Mouse (Mus musculus) hindbrain, embryonic 13.5 days (tissue): ENCODE results near the gene Slc9c1. TPM values are rescaled to one million over a fixed set of nuclear protein-coding genes. Genes with fewer than 3 reads are reported as not detected.

Experiments used
- polyA plus RNA-seq: library from polyadenylated mRNA; unstranded; fragments of >200 nt; fragmentation: Nextera tagmentation; extraction: Ambion mirVana; gene quantifications from 2 replicates; pipeline ENCODE4 v1.2.1, GENCODE M21; 2015

Slc9c1 gene
- polyA plus RNA-seq, 1 experiment from 2014 or later, result not detected

Other genes with a start within 250 kb of the Slc9c1 start
- 244 and 255 TPM in 2 replicates for gene Cd200, start 126.3 kb upstream of the Slc9c1 start, polyA plus RNA-seq
- gene Gm609, start 42.3 kb upstream of the Slc9c1 start, polyA plus RNA-seq, result not detected in 2 replicates
- not detected in 2 replicates for gene Gm17783, start 3.3 kb upstream of the Slc9c1 start, polyA plus RNA-seq
- not detected in 2 replicates for gene Gcsam, start 75.1 kb downstream of the Slc9c1 start, polyA plus RNA-seq
- not detected in 2 replicates for gene BC016579, start 118.8 kb downstream of the Slc9c1 start, polyA plus RNA-seq
- gene Tmprss7, start 158.3 kb downstream of the Slc9c1 start, polyA plus RNA-seq, result 0.36 and 0.60 TPM in 2 replicates
- 625 and 635 TPM in 2 replicates for gene Tagln3, start 189.3 kb downstream of the Slc9c1 start, polyA plus RNA-seq
- 41.2 and 46.0 TPM in 2 replicates for gene Abhd10, start 207.6 kb downstream of the Slc9c1 start, polyA plus RNA-seq